Mouse (Mus musculus) right cerebral cortex, postnatal 14 days (tissue): Measurements from ENCODE around the gene Ankrd9.

Experiments
- DNase-seq: peaks from one replicate; pipeline ENCODE4 v3.0.0; 2022

Ankrd9 gene

DNA sequence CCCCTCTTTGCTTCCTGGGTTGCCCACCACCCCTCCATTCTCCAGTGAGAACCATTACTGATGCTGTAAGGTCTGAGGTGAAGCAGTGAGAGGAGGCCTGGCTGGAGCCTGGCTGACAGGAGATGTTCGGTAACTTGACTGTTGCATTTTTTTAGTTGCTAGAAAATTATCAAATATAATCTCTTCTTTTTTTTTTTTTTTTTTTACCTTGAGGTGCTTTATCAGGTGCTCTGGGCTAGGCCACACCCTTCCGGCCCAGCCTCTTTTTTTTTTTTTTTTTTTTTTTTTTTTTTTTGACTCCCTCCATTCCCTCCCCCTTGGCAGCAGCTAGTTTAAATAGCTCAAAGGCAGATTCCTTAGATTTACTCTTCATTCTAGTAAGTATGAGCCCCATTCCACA lies 24.9 kb downstream of the Ankrd9 start:
- no peak for DNase-seq

DNA sequence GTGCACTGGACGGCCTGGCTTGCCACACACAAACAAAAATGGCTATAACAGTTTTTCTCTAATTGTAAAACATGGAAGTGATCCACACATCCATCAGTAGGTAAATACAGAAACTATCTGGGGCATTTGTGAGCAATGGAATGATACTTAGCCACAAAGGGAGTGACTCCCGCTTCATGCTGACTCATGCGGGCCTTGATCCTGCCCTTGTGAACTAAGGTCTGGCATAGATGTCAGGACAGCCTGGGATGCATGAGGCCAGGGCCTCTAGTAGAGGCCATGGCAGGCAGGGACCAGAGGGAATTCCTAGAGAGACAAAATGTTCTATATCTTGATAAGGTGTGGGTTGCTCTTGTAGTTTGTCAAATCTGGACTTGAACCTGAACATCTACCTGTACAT lies 25.4 kb downstream of the Ankrd9 start:
- no peak for DNase-seq

DNA sequence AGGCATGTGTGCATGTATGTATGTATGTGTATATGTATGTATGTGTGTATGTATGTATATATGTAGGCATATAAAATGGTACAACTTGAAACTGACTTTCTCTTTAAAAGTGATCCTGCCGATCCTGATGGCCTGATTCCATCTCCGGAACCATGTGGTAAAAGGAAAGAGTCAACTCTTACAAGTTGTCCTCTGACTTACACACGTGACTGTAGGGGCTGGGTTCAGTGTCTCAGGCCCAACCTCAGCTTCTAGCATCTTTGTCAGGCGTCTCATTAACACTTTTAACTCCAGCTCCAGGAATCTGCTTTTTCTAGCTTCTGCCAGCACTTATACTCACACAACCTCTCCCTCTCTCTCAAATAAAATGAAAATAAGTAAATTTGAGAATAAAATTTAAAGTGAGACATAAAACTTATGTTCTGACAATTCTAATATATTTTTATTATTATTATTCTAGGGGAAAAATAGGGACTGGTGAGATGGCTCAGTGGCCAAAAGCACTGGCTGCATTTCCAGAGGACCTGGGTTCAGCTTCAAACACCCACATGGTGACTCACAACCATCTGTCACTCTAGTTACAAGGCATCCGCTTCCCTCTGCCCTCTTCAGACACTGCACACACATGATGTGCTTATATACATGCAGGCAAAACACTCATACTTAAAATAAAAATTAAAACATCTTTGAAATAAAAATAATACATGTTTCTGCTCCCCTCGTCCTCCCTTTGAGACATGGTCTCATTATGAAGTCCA lies 26.0 kb downstream of the Ankrd9 start:
- DNase-seq: no peak

DNA sequence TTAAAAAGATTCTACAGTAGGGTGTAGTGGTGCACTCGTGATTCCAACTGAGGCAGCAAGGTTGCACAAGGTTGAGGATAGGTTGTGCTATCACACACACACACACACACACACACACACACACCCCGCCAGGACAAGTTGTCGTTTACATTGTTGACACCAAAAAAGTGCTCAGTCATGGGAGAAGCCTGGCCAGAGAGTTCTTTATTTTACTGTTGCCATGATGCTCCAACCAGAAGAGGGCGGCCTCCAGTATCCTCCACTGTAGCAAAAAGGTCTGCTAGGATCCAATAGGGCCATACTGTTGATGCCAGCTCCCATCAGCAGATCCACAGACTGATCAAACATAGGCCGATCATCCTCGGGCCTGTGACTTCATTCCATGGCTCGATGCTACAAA lies 27.6 kb downstream of the Ankrd9 start:
- DNase-seq: no peak

DNA sequence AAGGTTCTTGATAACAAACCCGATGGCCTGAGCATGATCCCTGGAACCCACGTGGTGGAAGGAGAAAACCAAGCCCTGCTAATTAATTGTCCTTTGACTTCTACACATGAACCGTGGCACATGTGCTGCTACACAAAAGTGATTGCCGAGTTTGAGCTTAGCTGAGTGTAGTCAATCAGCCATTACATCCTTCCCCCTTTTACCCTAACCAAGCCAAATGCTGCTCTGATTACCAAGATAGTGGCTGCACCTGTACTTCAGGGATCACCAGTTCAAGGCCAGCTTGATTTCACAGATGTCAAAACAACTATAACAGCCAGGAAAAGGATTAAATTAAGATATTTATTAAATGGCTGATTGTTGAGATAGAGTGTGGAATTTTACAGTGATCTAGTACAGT lies 28.7 kb downstream of the Ankrd9 start:
- DNase-seq: no peak

DNA sequence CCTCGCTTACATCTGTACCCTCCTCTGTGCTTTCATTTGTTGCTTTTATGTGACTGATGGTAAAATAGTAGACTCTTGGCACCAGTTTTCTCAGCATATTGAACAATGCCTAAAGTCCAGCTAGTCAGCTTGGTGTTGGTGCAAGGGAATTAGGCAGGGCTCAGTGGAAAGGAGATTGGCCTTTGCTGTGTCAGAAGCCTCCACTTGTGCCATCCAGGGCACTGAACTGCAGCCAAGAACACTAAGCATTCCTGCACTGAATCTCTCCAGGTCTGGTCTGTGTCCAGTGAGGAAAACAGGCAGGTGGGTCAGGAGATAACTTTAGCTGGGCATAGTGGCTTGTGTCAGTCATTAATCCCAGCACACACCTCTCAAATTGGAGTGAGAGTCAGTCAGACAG lies 29.4 kb downstream of the Ankrd9 start:
- no peak for DNase-seq

DNA sequence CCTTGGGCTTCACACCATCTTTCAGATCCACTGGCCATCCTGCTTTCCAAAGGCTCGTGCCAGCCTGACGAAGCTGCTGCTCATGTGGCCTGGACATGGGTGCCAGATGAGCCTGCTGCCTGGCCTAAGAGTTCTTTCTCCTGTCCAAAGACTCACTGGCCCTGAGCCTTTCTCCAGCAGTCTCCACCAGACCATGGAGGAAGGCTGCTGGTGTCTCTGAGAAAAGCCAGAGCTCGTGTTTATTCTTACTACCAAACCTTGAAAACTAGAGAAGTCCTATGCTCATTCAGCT lies 30.0 kb downstream of the Ankrd9 start:
- DNase-seq: no peak

DNA sequence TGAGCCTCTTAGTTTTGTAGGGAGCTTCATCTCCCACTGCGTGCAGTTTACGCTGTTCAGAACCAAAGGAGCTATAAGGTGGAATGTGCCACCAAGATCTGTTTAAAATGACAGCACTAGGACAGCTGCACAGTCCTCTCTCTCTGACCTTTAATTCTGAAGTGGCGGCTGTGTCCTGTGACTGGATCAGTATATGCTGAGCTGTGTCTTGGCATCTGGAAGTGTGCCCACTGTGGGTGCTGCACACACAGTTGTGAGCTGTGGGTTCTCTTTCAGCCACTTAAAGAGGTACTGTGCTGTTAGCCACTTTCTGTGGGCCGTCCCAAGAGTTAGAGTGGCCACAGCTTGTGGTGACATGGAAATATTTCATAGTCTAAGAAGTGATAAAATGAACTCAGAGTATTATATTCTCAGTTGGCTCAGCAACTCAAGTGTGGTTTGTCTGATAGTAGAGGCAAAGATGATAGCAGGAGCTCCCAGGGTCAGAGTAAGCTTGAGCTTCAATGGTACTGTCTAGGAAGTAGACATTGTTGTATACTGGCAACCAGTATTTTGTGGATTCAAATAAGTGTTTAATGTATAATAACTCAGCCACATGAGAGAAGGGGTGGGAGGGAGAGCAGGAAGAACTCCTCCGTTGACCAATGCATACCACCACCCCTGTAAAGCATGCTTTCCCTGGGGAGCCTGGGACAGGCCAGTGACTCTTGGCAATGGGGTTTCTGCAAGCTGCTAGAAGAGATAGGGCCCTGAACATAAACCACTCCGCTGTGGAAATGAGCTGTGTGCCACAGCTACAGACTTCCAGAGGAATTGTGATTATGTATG lies 30.5 kb downstream of the Ankrd9 start:
- no peak for DNase-seq

DNA sequence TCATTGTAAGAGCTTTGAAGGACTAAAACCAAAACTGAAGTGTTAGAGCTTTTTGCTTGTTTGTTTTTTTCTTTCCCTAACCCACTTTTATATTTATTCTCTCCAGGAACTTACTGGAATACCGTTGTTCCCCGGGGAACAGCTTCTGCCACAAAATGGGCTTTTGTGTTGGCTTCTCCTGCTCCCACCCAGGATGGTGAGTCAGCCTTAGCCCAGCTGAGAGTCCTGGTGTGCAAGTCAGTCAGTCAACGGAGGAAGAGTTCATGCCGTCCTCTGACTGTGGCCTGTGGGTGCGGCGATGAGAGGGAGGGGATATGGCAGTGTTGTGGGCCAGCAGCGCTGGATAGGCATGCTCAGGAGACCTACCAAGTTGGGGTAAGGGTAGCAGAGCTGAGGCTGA lies 32.6 kb downstream of the Ankrd9 start:
- DNase-seq: no peak

DNA sequence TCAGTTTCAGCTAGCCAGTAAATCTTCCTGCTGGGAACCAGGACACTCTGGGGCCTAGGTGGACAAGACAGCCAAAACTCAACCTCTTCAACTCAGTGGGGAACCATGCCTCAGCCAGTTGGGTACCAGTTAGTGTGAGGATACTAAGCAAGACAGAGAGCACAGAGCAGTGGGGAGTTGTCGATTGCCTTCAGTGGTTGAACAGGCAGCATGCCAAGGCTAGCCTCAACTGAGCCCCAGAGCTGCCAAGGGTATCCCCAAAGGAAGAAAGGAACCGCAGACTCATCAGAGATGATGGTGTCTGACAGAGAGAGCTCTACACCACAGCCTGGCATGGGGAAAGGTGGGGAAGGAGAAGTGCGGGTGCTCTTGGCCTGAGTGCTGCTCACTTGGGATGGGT lies 38.0 kb downstream of the Ankrd9 start:
- no peak for DNase-seq

DNA sequence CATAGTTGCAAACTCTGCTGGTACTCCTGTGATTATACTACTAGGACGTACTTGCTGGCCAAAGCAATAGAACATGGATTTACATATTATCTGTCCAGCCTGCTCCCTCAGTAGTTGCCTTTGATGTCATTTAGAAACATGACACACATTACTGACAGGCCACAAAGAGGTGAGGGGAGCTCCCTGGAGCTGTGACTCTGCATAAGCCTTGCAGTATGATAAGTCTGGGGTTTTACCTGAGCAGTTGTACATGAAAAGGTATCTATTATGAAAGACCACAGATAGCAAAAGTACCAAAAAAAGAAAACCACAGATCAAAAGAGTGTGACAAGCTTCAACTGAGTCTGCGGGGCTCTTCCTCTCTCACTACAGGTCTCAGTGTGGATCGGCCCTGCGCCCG lies 39.5 kb downstream of the Ankrd9 start:
- DNase-seq: no peak

DNA sequence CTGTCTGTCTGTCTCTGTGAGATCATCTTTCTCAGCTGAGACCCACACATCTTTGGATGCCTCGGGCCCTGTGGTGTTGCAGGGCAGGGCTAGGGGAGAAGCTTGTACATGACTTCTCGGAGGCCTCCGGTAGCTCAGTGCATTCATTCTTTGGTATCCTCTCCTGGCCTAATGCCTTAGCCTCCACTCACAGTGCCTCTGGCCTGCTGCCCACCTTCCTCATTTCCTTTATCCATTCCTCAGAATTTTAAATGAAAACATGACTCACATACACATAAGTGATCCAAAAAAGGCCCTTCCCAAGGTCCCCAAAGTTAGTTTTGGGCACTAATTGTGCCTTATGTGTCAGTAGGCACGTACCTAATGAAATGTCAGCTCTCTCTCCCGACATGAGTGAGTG lies 41.3 kb downstream of the Ankrd9 start:
- DNase-seq: no peak

DNA sequence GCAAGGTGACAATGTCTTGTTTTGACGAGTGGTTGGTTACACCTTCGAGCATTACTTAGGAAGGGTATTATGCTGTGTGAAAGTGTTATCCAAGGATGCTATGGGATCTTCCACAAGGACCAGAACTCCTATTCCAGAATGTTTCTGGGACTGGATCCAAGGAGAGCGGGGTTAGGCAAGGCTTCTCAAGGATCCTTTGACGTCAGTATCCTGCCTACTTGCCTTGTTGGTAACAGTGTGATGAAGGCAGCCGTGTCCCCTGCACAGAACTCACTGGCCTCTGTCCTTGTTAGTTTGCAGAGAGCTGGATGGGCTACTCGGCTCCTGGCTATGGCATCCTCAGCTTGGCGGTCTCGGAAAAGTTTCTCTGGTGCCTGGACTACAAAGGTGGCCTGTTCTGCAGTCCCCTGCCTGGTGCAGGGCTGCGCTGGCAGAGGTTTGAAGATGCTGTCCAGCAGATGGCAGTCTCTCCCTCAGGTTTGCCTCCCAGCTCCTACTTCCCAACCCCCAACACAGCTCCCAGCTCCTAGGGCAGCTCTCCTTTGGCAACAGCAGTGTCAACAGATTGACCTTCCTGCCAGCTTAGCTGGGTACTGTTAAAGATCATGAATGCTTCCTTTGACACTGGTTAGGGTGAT lies 42.7 kb downstream of the Ankrd9 start:
- DNase-seq: peak; percentile 83

DNA sequence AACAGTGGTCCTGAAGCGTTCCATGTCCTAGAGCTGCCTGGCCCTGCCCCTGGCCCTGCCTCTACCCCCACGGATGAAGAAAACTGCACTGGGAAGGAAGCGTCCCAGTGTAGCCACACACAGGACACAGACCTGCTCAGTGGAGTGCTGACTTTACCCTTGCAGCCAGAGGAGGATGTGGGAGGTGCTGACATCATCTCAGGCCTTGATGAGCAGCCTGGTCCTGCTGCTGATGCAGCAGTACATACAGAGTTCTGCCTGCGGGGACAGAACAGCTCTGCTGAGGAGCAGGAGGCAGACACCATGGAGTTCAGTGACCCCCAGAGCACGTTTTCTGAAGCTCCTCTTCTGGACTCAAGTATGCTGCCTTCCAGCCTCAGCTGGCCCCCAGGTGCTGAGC lies 46.0 kb downstream of the Ankrd9 start:
- DNase-seq: no peak
